Mouse (Mus musculus) lung, adult 2 months (tissue): ENCODE data around the gene Crybg3.

Source experiments
- CTCF ChIP-seq: fragments of 200-500 bp; IDR thresholded peaks from 2 replicates; pipeline ENCODE4 v1.5.1; 2011; ENCODE audit warnings: mild to moderate bottlenecking, low read length, control low read depth; ENCODE audit not compliant: insufficient read depth
- POLR2A ChIP-seq: fragments of 200-500 bp; IDR thresholded peaks from 2 replicates; pipeline ENCODE4 v1.6.1; 2011; ENCODE audit warnings: low read depth, mild to moderate bottlenecking, control low read depth, low read length, borderline replicate concordance; ENCODE audit errors: extremely low read depth

DNA sequence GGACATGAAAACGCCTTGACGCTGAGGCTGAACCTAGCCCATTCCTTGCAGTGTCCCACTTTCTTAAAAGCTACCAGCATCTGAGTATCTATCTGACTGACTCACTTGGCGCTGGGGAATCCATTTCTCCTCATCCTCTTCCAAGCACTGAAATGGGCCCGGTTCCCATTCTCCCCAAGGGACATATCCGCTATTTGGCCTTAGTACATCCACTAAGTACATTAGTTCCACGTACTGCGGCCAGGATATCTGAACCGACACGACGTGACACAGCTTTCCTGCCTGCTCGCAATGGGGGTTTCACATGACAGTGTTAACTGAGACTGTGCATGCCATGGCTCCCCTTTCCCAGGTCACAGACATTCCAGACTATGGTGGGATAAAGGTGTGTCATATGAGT, 66.4 kb downstream of the Crybg3 start:
- TF ChIP-seq POLR2A (no peak), CTCF (no peak)
